ENCODE assay signal across 11 mouse cellular contexts in the genomic region with DNA sequence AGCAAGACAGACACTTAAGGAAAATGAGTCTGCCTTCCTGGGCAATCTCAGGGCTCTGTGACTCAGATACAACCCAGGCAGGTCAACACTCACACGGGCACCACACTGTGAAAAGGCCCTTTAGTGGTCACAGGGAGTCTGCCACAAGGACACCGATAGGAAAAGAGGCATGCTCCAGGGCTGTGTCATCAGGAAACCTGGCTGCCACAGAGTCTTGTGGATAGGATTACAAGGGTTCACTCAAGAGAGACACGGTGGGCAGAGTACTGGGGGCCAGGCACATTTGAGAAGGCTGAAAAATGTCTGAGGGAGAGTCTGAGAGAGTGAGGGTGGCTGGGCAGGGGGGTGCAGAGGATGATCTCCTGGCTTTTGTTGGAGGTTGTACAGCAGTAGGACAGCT.
"Had no signal": no experiment of that assay in that cellular context is flagged by ENCODE, and none has a peak within 500 bp of the region (broad histone marks: within the 10 kb centered on the region; RNA-seq: fewer than 3 reads in every experiment).

No protein-coding gene starts in this region.

- DNase-seq: kidney, adult 9 months; left cerebral cortex, postnatal 4 days; lung, adult 18-20 months; retina, postnatal 1 day; right cerebral cortex, postnatal 4 days; spleen, adult 18-20 months had no signal

- H3K27ac ChIP-seq: limb, embryonic 13.5 days; liver, embryonic 14.5 days; midbrain, embryonic 12.5 days; neural tube, embryonic 13.5 days had no signal

- H3K36me3 ChIP-seq: limb, embryonic 13.5 days; midbrain, embryonic 12.5 days; neural tube, embryonic 13.5 days had no signal

- ATAC-seq: midbrain, embryonic 16.5 days had no signal

- H3K9ac ChIP-seq: limb, embryonic 13.5 days; liver, embryonic 14.5 days; midbrain, embryonic 12.5 days; neural tube, embryonic 13.5 days had no signal

- H3K4me3 ChIP-seq: limb, embryonic 13.5 days; midbrain, embryonic 12.5 days; neural tube, embryonic 13.5 days had no signal

- H3K4me2 ChIP-seq: limb, embryonic 13.5 days; midbrain, embryonic 12.5 days; neural tube, embryonic 13.5 days had no signal

- H3K9me3 ChIP-seq: limb, embryonic 13.5 days; midbrain, embryonic 12.5 days; neural tube, embryonic 13.5 days had no signal

- H3K27me3 ChIP-seq: limb, embryonic 13.5 days; midbrain, embryonic 12.5 days; neural tube, embryonic 13.5 days had no signal
